Mouse (Mus musculus) subcutaneous adipose tissue, adult 2 months (tissue): Measurements from ENCODE around the gene Olfr1198. TPM values are rescaled to one million over a fixed set of nuclear protein-coding genes. Genes with fewer than 3 reads are reported as not detected.

Source experiments
- polyA plus RNA-seq: library from polyadenylated mRNA; depleted of rRNA; stranded (reverse); fragments of >200 nt; gene quantifications from 2 replicates; pipeline ENCODE4 v1.2.3, GENCODE M21; 2012; ENCODE audit warnings: low replicate concordance; rRNA removed

Olfr1198 gene
- not detected in 2 replicates for polyA plus RNA-seq

DNA sequence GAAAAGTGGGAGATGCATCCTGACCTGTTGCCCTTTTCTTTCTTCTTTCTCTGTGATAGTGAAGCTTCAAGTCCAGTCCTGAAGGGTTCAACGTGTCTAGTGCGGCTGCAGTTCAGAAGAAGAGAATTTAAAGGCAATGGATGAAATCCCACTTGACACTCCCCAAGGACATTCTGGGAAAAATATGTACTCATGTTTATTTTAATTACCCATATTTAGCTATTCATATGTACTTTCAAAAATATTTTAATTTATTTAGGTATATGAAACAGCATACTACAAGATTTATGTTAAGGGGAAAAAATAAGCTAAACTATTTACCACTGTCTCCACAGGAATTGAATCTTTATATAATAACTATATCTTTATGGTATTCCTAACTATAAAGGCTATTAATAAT is at the start of gene Olfr1198:
Gene Olfr1198, minus strand, starts transcription at position 101 of the 400 bp plus-strand sequence.

DNA sequence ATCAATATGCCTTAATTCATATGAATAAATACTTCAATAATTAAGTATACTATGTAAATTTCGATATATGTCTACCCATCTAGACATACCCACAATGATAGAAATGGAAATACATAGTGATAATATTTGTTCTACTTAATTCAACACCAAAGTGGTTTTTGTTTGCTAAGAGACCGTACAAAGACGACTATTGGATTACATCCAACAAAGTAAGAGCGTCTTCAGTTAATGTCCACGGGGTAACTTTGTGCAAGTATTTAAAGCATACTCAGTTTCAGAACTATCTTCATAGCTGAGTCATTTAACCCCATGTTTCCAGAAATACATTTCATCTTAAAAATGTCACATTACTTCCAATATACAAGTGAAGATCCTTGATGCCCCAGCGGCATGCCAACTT is 41.6 kb upstream of the Olfr1198 start, which contains the start of gene Olfr1201:
Gene Olfr1201, plus strand, starts transcription at position 301 of the 400 bp plus-strand sequence.

DNA sequence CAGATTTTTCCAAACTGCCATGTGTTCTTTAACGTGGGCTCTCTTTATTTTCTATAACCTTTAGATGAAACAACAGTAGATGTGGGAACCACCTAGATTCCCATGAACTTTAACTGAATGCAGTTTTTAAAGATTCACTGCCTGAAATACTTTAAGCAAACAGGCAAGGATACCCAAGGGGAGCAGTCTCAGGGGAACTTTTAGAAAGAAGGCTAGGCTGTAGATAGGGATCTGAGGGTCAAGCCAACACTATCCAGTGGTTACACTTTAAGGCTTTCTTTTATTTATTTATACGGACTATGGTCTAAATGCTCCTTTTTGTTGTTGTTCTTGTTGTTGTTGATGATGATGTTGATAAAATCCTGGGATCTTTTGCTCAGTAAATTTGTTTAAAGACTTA is 19.2 kb upstream of the Olfr1198 start, which contains the start of gene Olfr1200:
Gene Olfr1200, minus strand, starts transcription at position 101 of the 400 bp plus-strand sequence.

DNA sequence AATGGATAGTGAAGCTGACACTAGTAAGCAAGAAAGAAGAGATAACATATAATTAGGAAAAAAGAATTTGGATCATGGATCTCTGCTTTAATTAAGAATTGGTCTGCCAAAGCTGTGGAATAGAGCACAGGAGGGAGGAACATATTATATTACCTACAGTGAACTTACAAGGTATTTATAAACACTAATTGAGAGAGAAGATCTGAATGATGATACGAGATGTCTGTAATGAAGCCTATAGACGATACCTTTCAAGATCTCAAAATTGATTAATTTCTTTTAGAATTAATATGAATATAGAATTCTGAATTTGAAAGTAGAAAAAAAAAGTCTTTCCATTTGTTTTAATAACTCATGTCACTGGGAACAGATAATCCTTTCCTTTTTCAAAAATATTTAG is 9.2 kb upstream of the Olfr1198 start, which contains the start of gene Olfr1199:
Gene Olfr1199, minus strand, starts transcription at position 101 of the 400 bp plus-strand sequence.

GRCm38 (mm10) chr2:88732266-88732665 is 18.9 kb downstream of the Olfr1198 start, which contains the start of gene Olfr1197:
Olfr1197 (minus strand) TSS chr2:88732366.

DNA sequence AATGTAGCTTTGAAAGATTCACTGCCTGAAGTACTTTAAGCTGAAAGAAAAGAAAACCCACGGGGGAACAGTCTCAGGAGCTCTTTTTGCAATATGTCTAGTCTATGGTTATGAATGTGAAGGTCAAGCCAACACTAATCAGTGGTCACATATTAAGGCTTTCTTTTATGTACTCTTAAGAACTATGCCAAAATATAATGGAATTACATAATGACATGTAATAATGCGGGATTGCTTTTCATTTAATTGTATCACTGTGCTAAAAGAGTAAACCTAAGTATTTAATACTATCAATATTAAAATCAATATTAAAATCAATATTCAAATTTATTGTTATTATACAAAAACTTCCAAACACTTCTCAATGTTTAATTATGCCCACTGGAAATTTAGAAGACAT is 46.7 kb downstream of the Olfr1198 start, which contains the start of gene Olfr1196:
Gene Olfr1196, minus strand, starts transcription at position 101 of the 400 bp plus-strand sequence.

Other genes starting within 250 kb of the Olfr1198 start
- gene Olfr1186, start 232.8 kb downstream of the Olfr1198 start, polyA plus RNA-seq, result not detected in 2 replicates
- gene Olfr1188, start 194.4 kb downstream of the Olfr1198 start, polyA plus RNA-seq, result not detected in 2 replicates
- not detected in 2 replicates for gene Olfr1189, start 164.9 kb downstream of the Olfr1198 start, polyA plus RNA-seq
- not detected in 2 replicates for gene Olfr1191-ps1, start 110.8 kb downstream of the Olfr1198 start, polyA plus RNA-seq
- not detected in 2 replicates for gene Olfr1192-ps1, start 102.9 kb downstream of the Olfr1198 start, polyA plus RNA-seq
- not detected in 2 replicates for gene Olfr1193, start 75.7 kb downstream of the Olfr1198 start, polyA plus RNA-seq
- not detected in 2 replicates for gene Olfr1195, start 62.2 kb downstream of the Olfr1198 start, polyA plus RNA-seq
- gene Olfr1196, start 46.8 kb downstream of the Olfr1198 start, polyA plus RNA-seq, result not detected in 2 replicates
- gene Olfr1197, start 19.0 kb downstream of the Olfr1198 start, polyA plus RNA-seq, result not detected in 2 replicates
- gene Olfr1199, start 9.1 kb upstream of the Olfr1198 start, polyA plus RNA-seq, result not detected in 2 replicates
- gene Olfr1200, start 19.1 kb upstream of the Olfr1198 start, polyA plus RNA-seq, result not detected in 2 replicates
- not detected in 2 replicates for gene Olfr1201, start 41.7 kb upstream of the Olfr1198 start, polyA plus RNA-seq
- not detected in 2 replicates for gene Olfr1202, start 63.1 kb upstream of the Olfr1198 start, polyA plus RNA-seq
- gene Olfr1205, start 78.4 kb upstream of the Olfr1198 start, polyA plus RNA-seq, result not detected in 2 replicates
- not detected in 2 replicates for gene Olfr1204, start 97.9 kb upstream of the Olfr1198 start, polyA plus RNA-seq
- gene Olfr1206, start 111.9 kb upstream of the Olfr1198 start, polyA plus RNA-seq, result not detected in 2 replicates
- gene Olfr1208, start 150.9 kb upstream of the Olfr1198 start, polyA plus RNA-seq, result not detected in 2 replicates
- not detected in 2 replicates for gene Olfr1209, start 163.8 kb upstream of the Olfr1198 start, polyA plus RNA-seq
- gene Olfr1211, start 186.7 kb upstream of the Olfr1198 start, polyA plus RNA-seq, result not detected in 2 replicates
- not detected in 2 replicates for gene Olfr1212, start 202.6 kb upstream of the Olfr1198 start, polyA plus RNA-seq
- gene Gm13762, start 228.9 kb upstream of the Olfr1198 start, polyA plus RNA-seq, result not detected in 2 replicates
- not detected in 2 replicates for gene Olfr1214, start 241.3 kb upstream of the Olfr1198 start, polyA plus RNA-seq